Mouse (Mus musculus) heart, embryonic 14.5 days (tissue): ENCODE data around the gene Prg4. TPM values are rescaled to one million over a fixed set of nuclear protein-coding genes. Genes with fewer than 3 reads are reported as not detected.

Experiments
- ATAC-seq: fragments of 200-750 bp; cut with Nextera tagmentation; 2 replicates; pipeline ENCODE4 v1.8.0; 2017; ENCODE audit warnings: low read depth, moderate TSS enrichment; ENCODE audit not compliant: insufficient number of reproducible peaks, insufficient read depth, low FRiP score
- H3K27ac ChIP-seq, 2 experiments: fragments of 200-500 bp in 1 of 2; fragments of 300-500 bp in 1 of 2; sonication (generic) in 1 of 2; replicated peaks in 1 of 2; 2 replicates each; pipeline ENCODE4 v1.5.1; 2012 to 2014; ENCODE audit warnings: low read depth in 2 of 2, low read length in 2 of 2, control low read depth in 1 of 2, mild to moderate bottlenecking in 1 of 2, mixed read lengths in 1 of 2; ENCODE audit not compliant: control insufficient read depth in 1 of 2, insufficient read depth in 1 of 2
- H3K27me3 ChIP-seq: fragments of 300-500 bp; sonication (generic); 2 replicates; pipeline ENCODE4 v1.6.1; 2014; ENCODE audit warnings: mild to moderate bottlenecking, low read length, control low read depth; ENCODE audit not compliant: control insufficient read depth, insufficient read depth
- H3K36me3 ChIP-seq: fragments of 300-500 bp; sonication (generic); 2 replicates; pipeline ENCODE4 v1.6.1; 2014; ENCODE audit warnings: mild to moderate bottlenecking, control low read depth, low read length, mixed read lengths; ENCODE audit not compliant: control insufficient read depth, insufficient read depth
- H3K4me1 ChIP-seq, 2 experiments: fragments of 200-500 bp in 1 of 2; fragments of 300-500 bp in 1 of 2; sonication (generic) in 1 of 2; 2 replicates each; pipeline ENCODE4 v1.6.1; 2012 to 2014; ENCODE audit warnings: low read length in 2 of 2, control low read depth in 1 of 2, mixed read lengths in 1 of 2; ENCODE audit not compliant: control insufficient read depth in 2 of 2, insufficient read depth in 2 of 2
- H3K4me2 ChIP-seq: fragments of 300-500 bp; sonication (generic); 2 replicates; pipeline ENCODE4 v1.6.1; 2014; ENCODE audit warnings: mild to moderate bottlenecking, low read length
- H3K4me3 ChIP-seq, 2 experiments: fragments of 200-500 bp in 1 of 2; fragments of 300-500 bp in 1 of 2; sonication (generic) in 1 of 2; 2 replicates each; pipeline ENCODE4 v1.5.1; 2012 to 2014; ENCODE audit warnings: low read length in 2 of 2, mild to moderate bottlenecking in 2 of 2, control low read depth in 1 of 2, low read depth in 1 of 2, moderate library complexity in 1 of 2; ENCODE audit not compliant: control insufficient read depth in 1 of 2, insufficient read depth in 1 of 2
- H3K9ac ChIP-seq: fragments of 300-500 bp; sonication (generic); 2 replicates; pipeline ENCODE4 v1.6.1; 2014; ENCODE audit warnings: mild to moderate bottlenecking, low read length
- H3K9me3 ChIP-seq: fragments of 300-500 bp; sonication (generic); 2 replicates; pipeline ENCODE4 v1.6.1; 2016; ENCODE audit warnings: low read length, control low read depth; ENCODE audit not compliant: control insufficient read depth
- WGBS: fragments of 180-500 bp; shearing (Covaris S2); extraction: QIAGEN DNeasy Blood & Tissue Kit; methylation state at CpG from one replicate; pipeline ENCODE4 v1.1.7; 2014; 5-methylcytosine and 5-hydroxymethylcytosine counted together
- polyA plus RNA-seq: library from polyadenylated mRNA; unstranded; fragments of >200 nt; fragmentation: Nextera tagmentation; extraction: Ambion mirVana; gene quantifications from 2 replicates; pipeline ENCODE4 v1.2.1, GENCODE M21; 2014

Gene Prg4
- polyA plus RNA-seq, 1 experiment from 2014 or later: 0.47 TPM

- Histone ChIP-seq H3K4me2 (no peak overlapping the region), H3K4me3 (no peak overlapping the region), H3K9ac (no peak overlapping the region), H3K27ac (no peak overlapping the region), H3K36me3 (no peaks in the 10 kb centered on the region), H3K4me1 (no peaks in the 10 kb centered on the region; a peak in 1 of 4 replicates), H3K9me3 (no peaks in the 10 kb centered on the region), H3K27me3 (no peaks in the 10 kb centered on the region)
- no peak for ATAC-seq
- 54% methylated on average over 5 of the region's 5 CpGs for whole genome bisulfite sequencing
Observed at GRCm38 (mm10) chr1:150458977-150459376, 7.0 kb downstream of the Prg4 start.

DNA sequence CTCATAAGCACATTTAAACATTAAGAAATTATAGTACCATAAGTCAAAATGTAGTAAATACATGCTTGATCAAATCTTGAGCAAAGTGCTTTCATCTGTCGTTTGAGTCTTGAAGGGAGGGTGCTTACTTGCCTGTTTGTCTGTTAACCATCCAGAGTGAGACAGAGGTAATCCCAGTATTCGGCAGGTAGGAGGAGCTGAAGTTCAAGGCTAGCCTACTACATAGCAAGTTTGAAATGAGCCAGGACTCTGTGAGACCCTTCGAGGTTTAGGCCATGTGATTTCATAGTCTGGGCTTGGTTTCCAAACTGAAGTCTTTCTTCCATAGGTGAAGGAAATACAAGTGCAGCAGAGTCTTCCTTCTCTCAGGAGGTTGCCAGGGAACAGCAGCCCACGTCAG, 24.2 kb downstream of the Prg4 start:
- no peaks in the 10 kb centered on the region for H3K27me3 ChIP-seq
- no peaks in the 10 kb centered on the region for H3K9me3 ChIP-seq
- H3K36me3 ChIP-seq: peaks cover 93% of the 10 kb centered on the region
- no peak overlapping the region for H3K4me3 ChIP-seq
- no peak overlapping the region for H3K4me2 ChIP-seq
- no peaks in the 10 kb centered on the region for H3K4me1 ChIP-seq
- H3K9ac ChIP-seq: no peak overlapping the region
- H3K27ac ChIP-seq: no peak overlapping the region
- ATAC-seq: no peak
- WGBS: 71% methylated on average over 4 of the region's 4 CpGs

GRCm38 (mm10) chr1:150438641-150439040, 27.3 kb downstream of the Prg4 start:
- ATAC-seq: no peak
- Histone ChIP-seq H3K9ac (no peak overlapping the region), H3K4me3 (no peak overlapping the region), H3K4me1 (no peaks in the 10 kb centered on the region), H3K9me3 (no peaks in the 10 kb centered on the region), H3K27me3 (no peaks in the 10 kb centered on the region), H3K36me3 (peaks cover 91% of the 10 kb centered on the region), H3K4me2 (no peak overlapping the region), H3K27ac (no peak overlapping the region)
- WGBS: 93% methylated on average over 3 of the region's 3 CpGs

DNA sequence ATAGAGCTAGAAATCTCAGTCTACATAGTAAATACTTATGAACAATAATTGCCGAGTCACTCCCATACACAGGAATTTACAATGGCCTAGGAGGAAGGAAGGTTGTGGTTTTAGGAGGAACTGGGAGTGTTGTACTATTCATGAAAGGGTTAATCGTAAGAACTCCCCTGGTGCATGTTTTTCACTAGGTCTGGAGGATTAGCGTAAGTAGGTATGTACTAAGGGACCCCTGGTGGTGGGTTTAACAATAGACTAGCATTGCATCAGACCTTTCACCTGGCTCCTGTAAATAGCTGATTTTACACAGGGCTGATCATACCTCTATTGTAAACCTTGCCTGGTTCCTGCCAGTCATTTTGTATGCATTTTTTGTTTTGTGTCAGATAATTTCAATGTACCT, 39.7 kb downstream of the Prg4 start:
- no peaks in the 10 kb centered on the region for H3K4me1 ChIP-seq
- WGBS: 87% methylated on average over 3 of the region's 3 CpGs
- ATAC-seq: no peak
- H3K27ac ChIP-seq: no peak overlapping the region
- no peak overlapping the region for H3K9ac ChIP-seq
- no peaks in the 10 kb centered on the region for H3K27me3 ChIP-seq
- peaks cover 95% of the 10 kb centered on the region for H3K36me3 ChIP-seq
- H3K9me3 ChIP-seq: no peaks in the 10 kb centered on the region
- H3K4me3 ChIP-seq: no peak overlapping the region
- no peak overlapping the region for H3K4me2 ChIP-seq

- H3K27me3 ChIP-seq: no peaks in the 10 kb centered on the region
- no peak overlapping the region for H3K4me2 ChIP-seq
- no peaks in the 10 kb centered on the region for H3K4me1 ChIP-seq
- no peak for ATAC-seq
- H3K9me3 ChIP-seq: no peaks in the 10 kb centered on the region
- H3K27ac ChIP-seq: no peak overlapping the region
- H3K4me3 ChIP-seq: no peak overlapping the region
- H3K9ac ChIP-seq: no peak overlapping the region
- H3K36me3 ChIP-seq: peaks cover 93% of the 10 kb centered on the region
- 62% methylated on average over 9 of the region's 9 CpGs for WGBS
Observed at GRCm38 (mm10) chr1:150425665-150426064, 40.3 kb downstream of the Prg4 start.

DNA sequence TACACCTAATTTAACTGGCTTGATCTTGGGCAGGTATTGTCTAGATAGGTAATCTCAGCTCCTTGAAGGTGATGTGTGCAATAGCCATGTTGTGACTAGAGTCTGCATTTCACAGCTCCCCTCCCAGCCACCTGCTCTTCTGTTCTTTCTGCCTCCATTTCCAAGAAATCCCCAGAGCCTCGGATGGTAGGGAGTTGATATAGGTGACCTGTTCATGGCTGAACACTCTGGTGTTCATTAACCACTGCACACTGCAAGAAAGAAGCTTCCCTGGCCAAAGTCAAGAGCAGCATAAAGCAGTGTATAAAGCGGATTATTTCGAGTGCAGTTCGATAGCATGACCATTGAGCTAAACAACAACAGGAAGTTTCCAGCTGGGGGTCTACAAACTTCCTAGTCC, 47.5 kb downstream of the Prg4 start:
- 93% methylated on average over 4 of the region's 4 CpGs for WGBS
- ATAC-seq: no peak
- peaks cover 93% of the 10 kb centered on the region for H3K36me3 ChIP-seq

DNA sequence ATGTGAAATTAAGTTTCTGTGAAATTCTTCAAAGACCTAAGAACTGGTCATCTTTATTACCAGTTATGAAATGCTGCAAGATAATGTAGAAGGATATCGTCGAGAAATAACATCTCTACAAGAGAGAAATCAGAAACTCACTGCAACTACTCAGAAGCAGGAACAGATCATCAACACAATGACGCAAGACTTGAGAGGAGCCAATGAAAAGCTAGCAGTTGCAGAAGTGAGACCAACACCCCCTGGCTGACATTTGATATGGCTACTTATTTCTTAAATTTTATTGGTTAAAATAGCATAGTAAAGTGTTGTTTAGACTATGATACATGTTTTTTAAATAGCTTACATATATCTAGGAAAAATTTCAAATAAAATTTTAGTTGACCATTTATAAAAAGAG, 50.0 kb downstream of the Prg4 start:
- H3K27ac ChIP-seq: no peak overlapping the region
- H3K9me3 ChIP-seq: no peaks in the 10 kb centered on the region
- H3K4me1 ChIP-seq: no peaks in the 10 kb centered on the region
- peaks cover 92% of the 10 kb centered on the region for H3K36me3 ChIP-seq
- WGBS: 90% methylated on average over 3 of the region's 3 CpGs
- no peak overlapping the region for H3K4me3 ChIP-seq
- H3K27me3 ChIP-seq: no peaks in the 10 kb centered on the region
- no peak overlapping the region for H3K4me2 ChIP-seq
- no peak overlapping the region for H3K9ac ChIP-seq
- no peak for ATAC-seq

More for the DNA sequence above, 47.5 kb downstream of the Prg4 start:
- Histone ChIP-seq H3K9ac (no peak overlapping the region), H3K9me3 (no peaks in the 10 kb centered on the region), H3K27me3 (no peaks in the 10 kb centered on the region), H3K4me2 (no peak overlapping the region), H3K4me3 (no peak overlapping the region), H3K27ac (no peak overlapping the region), H3K4me1 (no peaks in the 10 kb centered on the region)

DNA sequence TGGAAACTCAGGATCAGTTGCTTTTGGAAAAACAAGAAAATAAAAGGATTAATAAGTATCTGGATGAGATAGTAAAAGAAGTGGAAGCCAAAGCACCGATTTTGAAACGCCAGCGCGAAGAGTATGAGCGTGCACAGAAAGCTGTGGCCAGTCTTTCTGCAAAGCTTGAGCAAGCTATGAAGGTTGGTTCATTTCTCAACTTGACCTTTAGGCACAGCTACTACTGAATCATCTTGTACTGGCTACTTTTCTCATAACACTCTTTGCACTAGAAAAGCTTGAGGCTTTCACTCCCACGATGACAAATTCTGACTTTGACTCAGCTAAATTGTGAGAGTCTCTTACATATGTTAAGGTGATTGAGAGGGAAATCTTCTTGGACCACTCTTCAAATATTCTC, 56.0 kb downstream of the Prg4 start:
- no peak for ATAC-seq
- Histone ChIP-seq H3K9me3 (no peaks in the 10 kb centered on the region), H3K27ac (no peak overlapping the region), H3K9ac (no peak overlapping the region), H3K4me3 (no peak overlapping the region), H3K4me1 (no peaks in the 10 kb centered on the region), H3K4me2 (no peak overlapping the region), H3K36me3 (peaks cover 94% of the 10 kb centered on the region), H3K27me3 (no peaks in the 10 kb centered on the region)
- WGBS: 95% methylated on average over 6 of the region's 6 CpGs
